Mouse (Mus musculus) intestine, embryonic 15.5 days (tissue): ENCODE results near the gene Ssmem1. TPM values are rescaled to one million over a fixed set of nuclear protein-coding genes. Genes with fewer than 3 reads are reported as not detected.

Experiments
- ATAC-seq: fragments of 200-750 bp; cut with Nextera tagmentation; 2 replicates; pipeline ENCODE4 v1.8.0; 2017; ENCODE audit warnings: moderate TSS enrichment, moderate library complexity
- H3K27ac ChIP-seq: fragments of 300-500 bp; sonication (generic); 2 replicates; pipeline ENCODE4 v1.5.1; 2015; ENCODE audit warnings: mild to moderate bottlenecking, inconsistent platforms
- H3K27me3 ChIP-seq: fragments of 300-500 bp; sonication (generic); replicated peaks from 2 replicates; pipeline ENCODE4 v1.6.1; 2015; ENCODE audit warnings: inconsistent platforms
- H3K36me3 ChIP-seq: fragments of 300-500 bp; sonication (generic); 2 replicates; pipeline ENCODE4 v1.6.1; 2015; ENCODE audit warnings: inconsistent platforms
- H3K4me1 ChIP-seq: fragments of 300-500 bp; sonication (generic); replicated peaks from 2 replicates; pipeline ENCODE4 v1.6.1; 2015; ENCODE audit warnings: inconsistent platforms
- H3K4me2 ChIP-seq: fragments of 300-500 bp; sonication (generic); replicated peaks from 2 replicates; pipeline ENCODE4 v1.6.1; 2015; ENCODE audit warnings: mild to moderate bottlenecking, inconsistent platforms
- H3K4me3 ChIP-seq: fragments of 300-500 bp; sonication (generic); replicated peaks from 2 replicates; pipeline ENCODE4 v1.5.1; 2015; ENCODE audit warnings: inconsistent platforms
- H3K9ac ChIP-seq: fragments of 300-500 bp; sonication (generic); 2 replicates; pipeline ENCODE4 v1.6.1; 2015; ENCODE audit warnings: inconsistent platforms
- H3K9me3 ChIP-seq: fragments of 300-500 bp; sonication (generic); 2 replicates; pipeline ENCODE4 v1.6.1; 2016; ENCODE audit warnings: inconsistent platforms
- WGBS: fragments of 180-500 bp; shearing (Covaris S2); methylation state at CpG from one replicate; pipeline ENCODE4 v1.1.7; 2015; 5-methylcytosine and 5-hydroxymethylcytosine counted together
- polyA plus RNA-seq: library from polyadenylated mRNA; unstranded; fragments of >200 nt; fragmentation: Nextera tagmentation; extraction: Ambion mirVana; gene quantifications from 2 replicates; pipeline ENCODE4 v1.2.1, GENCODE M21; 2015

Gene Ssmem1
- polyA plus RNA-seq, 1 experiment from 2014 or later, result not detected

GRCm38 (mm10) chr6:30550496-30551192 lies 41.0 kb downstream of the Ssmem1 start:
- Histone ChIP-seq H3K27ac (no peak overlapping the region), H3K4me1 (peaks cover 19% of the 10 kb centered on the region), H3K4me2 (no peak overlapping the region), H3K36me3 (no peaks in the 10 kb centered on the region), H3K9me3 (no peaks in the 10 kb centered on the region), H3K9ac (no peak overlapping the region), H3K4me3 (no peak overlapping the region), H3K27me3 (no peaks in the 10 kb centered on the region)
- ATAC-seq, result no peak
- 87% methylated on average over 7 of the region's 7 CpGs for WGBS

- H3K27ac ChIP-seq, result no peak overlapping the region
- no peak overlapping the region for H3K4me2 ChIP-seq
- no peak for ATAC-seq
- H3K4me1 ChIP-seq, result peaks cover 19% of the 10 kb centered on the region
- no peak overlapping the region for H3K9ac ChIP-seq
- H3K9me3 ChIP-seq, result no peaks in the 10 kb centered on the region
- no peak overlapping the region for H3K4me3 ChIP-seq
- H3K36me3 ChIP-seq, result no peaks in the 10 kb centered on the region
- no peaks in the 10 kb centered on the region for H3K27me3 ChIP-seq
Observed at GRCm38 (mm10) chr6:30551193-30551515, 41.5 kb downstream of the Ssmem1 start.

- H3K4me2 ChIP-seq, result peak overlapping the region; percentile 28
- no peak overlapping the region for H3K27ac ChIP-seq
- peaks cover 14% of the 10 kb centered on the region for H3K4me1 ChIP-seq
- no peaks in the 10 kb centered on the region for H3K36me3 ChIP-seq
- no peaks in the 10 kb centered on the region for H3K27me3 ChIP-seq
- H3K9ac ChIP-seq, result no peak overlapping the region
- no peak overlapping the region for H3K4me3 ChIP-seq
- WGBS, result 33% methylated on average over 23 of the region's 23 CpGs
- ATAC-seq, result no peak
- no peaks in the 10 kb centered on the region for H3K9me3 ChIP-seq
Observed at GRCm38 (mm10) chr6:30551644-30552580, 42.3 kb downstream of the Ssmem1 start.

- WGBS, result 56% methylated on average over 6 of the region's 6 CpGs
- Histone ChIP-seq H3K9me3 (no peaks in the 10 kb centered on the region), H3K27ac (no peak overlapping the region), H3K27me3 (no peaks in the 10 kb centered on the region), H3K36me3 (no peaks in the 10 kb centered on the region), H3K9ac (no peak overlapping the region), H3K4me2 (no peak overlapping the region), H3K4me1 (peaks cover 13% of the 10 kb centered on the region), H3K4me3 (no peak overlapping the region)
- no peak for ATAC-seq
Observed at GRCm38 (mm10) chr6:30552628-30553027, 43.0 kb downstream of the Ssmem1 start.

GRCm38 (mm10) chr6:30553381-30554010 lies 43.8 kb downstream of the Ssmem1 start:
- no peak overlapping the region for H3K27ac ChIP-seq
- H3K27me3 ChIP-seq, result no peaks in the 10 kb centered on the region
- ATAC-seq, result no peak
- no peaks in the 10 kb centered on the region for H3K9me3 ChIP-seq
- H3K9ac ChIP-seq, result no peak overlapping the region
- no peak overlapping the region for H3K4me3 ChIP-seq
- no peaks in the 10 kb centered on the region for H3K36me3 ChIP-seq
- H3K4me1 ChIP-seq, result peaks cover 10% of the 10 kb centered on the region
- no peak overlapping the region for H3K4me2 ChIP-seq
- WGBS, result 69% methylated on average over 7 of the region's 7 CpGs

- Histone ChIP-seq H3K27me3 (no peaks in the 10 kb centered on the region), H3K27ac (no peak overlapping the region), H3K4me2 (no peak overlapping the region), H3K9me3 (no peaks in the 10 kb centered on the region), H3K36me3 (no peaks in the 10 kb centered on the region), H3K9ac (no peak overlapping the region), H3K4me3 (no peak overlapping the region), H3K4me1 (peaks cover 9% of the 10 kb centered on the region)
- 88% methylated on average over 5 of the region's 5 CpGs for WGBS
- no peak for ATAC-seq
Observed at GRCm38 (mm10) chr6:30554092-30554491, 44.4 kb downstream of the Ssmem1 start.

- Histone ChIP-seq H3K9ac (no peak overlapping the region), H3K9me3 (no peaks in the 10 kb centered on the region), H3K4me2 (no peak overlapping the region), H3K27me3 (no peaks in the 10 kb centered on the region), H3K4me3 (no peak overlapping the region), H3K36me3 (no peaks in the 10 kb centered on the region), H3K27ac (no peak overlapping the region), H3K4me1 (0 out of 2 replicates have a peak, but pooled peaks cover 5% of the 10 kb centered on the region)
- WGBS, result 92% methylated on average over 5 of the region's 5 CpGs
- ATAC-seq, result no peak
Observed at GRCm38 (mm10) chr6:30554621-30555170, 45.0 kb downstream of the Ssmem1 start.

GRCm38 (mm10) chr6:30556080-30556479 lies 46.4 kb downstream of the Ssmem1 start:
- no peaks in the 10 kb centered on the region for H3K36me3 ChIP-seq
- H3K4me1 ChIP-seq, result 0 out of 2 replicates have a peak, but pooled peaks cover 5% of the 10 kb centered on the region
- no peaks in the 10 kb centered on the region for H3K27me3 ChIP-seq
- no peaks in the 10 kb centered on the region for H3K9me3 ChIP-seq
- H3K9ac ChIP-seq, result no peak overlapping the region
- WGBS, result 20% methylated on average over 8 of the region's 9 CpGs
- ATAC-seq, result no peak
- H3K4me3 ChIP-seq, result no peak overlapping the region
- H3K4me2 ChIP-seq, result no peak overlapping the region
- no peak overlapping the region for H3K27ac ChIP-seq

- H3K4me3 ChIP-seq, result no peak overlapping the region
- H3K9me3 ChIP-seq, result no peaks in the 10 kb centered on the region
- no peak overlapping the region for H3K4me2 ChIP-seq
- H3K27ac ChIP-seq, result no peak overlapping the region
- no peaks in the 10 kb centered on the region for H3K36me3 ChIP-seq
- 52% methylated on average over 1 of the region's 1 CpGs for WGBS
- ATAC-seq, result no peak
- no peaks in the 10 kb centered on the region for H3K27me3 ChIP-seq
- H3K4me1 ChIP-seq, result no peaks in the 10 kb centered on the region
- H3K9ac ChIP-seq, result no peak overlapping the region
Observed at GRCm38 (mm10) chr6:30559726-30560125, 50.1 kb downstream of the Ssmem1 start.

- no peak for ATAC-seq
- Histone ChIP-seq H3K36me3 (no peaks in the 10 kb centered on the region), H3K27me3 (no peaks in the 10 kb centered on the region), H3K27ac (no peak overlapping the region), H3K4me2 (no peak overlapping the region), H3K9me3 (no peaks in the 10 kb centered on the region), H3K4me1 (no peaks in the 10 kb centered on the region), H3K4me3 (no peak overlapping the region), H3K9ac (no peak overlapping the region)
- whole genome bisulfite sequencing, result 71% methylated on average over 4 of the region's 4 CpGs
Observed at GRCm38 (mm10) chr6:30562132-30562531, 52.5 kb downstream of the Ssmem1 start.

- H3K9ac ChIP-seq, result no peak overlapping the region
Observed at GRCm38 (mm10) chr6:30563575-30563974, 53.9 kb downstream of the Ssmem1 start.

GRCm38 (mm10) chr6:30564051-30564450 lies 54.4 kb downstream of the Ssmem1 start:
- no peaks in the 10 kb centered on the region for H3K27me3 ChIP-seq
- H3K4me3 ChIP-seq, result no peak overlapping the region
- no peaks in the 10 kb centered on the region for H3K9me3 ChIP-seq
- H3K27ac ChIP-seq, result no peak overlapping the region
- no peak overlapping the region for H3K4me2 ChIP-seq
- no peak overlapping the region for H3K9ac ChIP-seq
- no peak for ATAC-seq
- H3K4me1 ChIP-seq, result no peaks in the 10 kb centered on the region
- 89% methylated on average over 6 of the region's 6 CpGs for WGBS
- H3K36me3 ChIP-seq, result no peaks in the 10 kb centered on the region

More at GRCm38 (mm10) chr6:30563575-30563974, 53.9 kb downstream of the Ssmem1 start:
- no peaks in the 10 kb centered on the region for H3K27me3 ChIP-seq
- H3K27ac ChIP-seq, result no peak overlapping the region
- H3K4me3 ChIP-seq, result no peak overlapping the region
- H3K4me1 ChIP-seq, result no peaks in the 10 kb centered on the region
- no peaks in the 10 kb centered on the region for H3K36me3 ChIP-seq
- no peaks in the 10 kb centered on the region for H3K9me3 ChIP-seq
- WGBS, result 60% methylated on average over 6 of the region's 6 CpGs
- peak; percentile 70 for ATAC-seq
- H3K4me2 ChIP-seq, result no peak overlapping the region
